Mouse (Mus musculus): ENCODE measurements around the gene Tnni1. TPM values are rescaled to one million over a fixed set of nuclear protein-coding genes. Genes with fewer than 3 reads are reported as not detected.

Tnni1 gene
- total RNA-seq, 1 experiment from 2014 or later: not detected

DNA sequence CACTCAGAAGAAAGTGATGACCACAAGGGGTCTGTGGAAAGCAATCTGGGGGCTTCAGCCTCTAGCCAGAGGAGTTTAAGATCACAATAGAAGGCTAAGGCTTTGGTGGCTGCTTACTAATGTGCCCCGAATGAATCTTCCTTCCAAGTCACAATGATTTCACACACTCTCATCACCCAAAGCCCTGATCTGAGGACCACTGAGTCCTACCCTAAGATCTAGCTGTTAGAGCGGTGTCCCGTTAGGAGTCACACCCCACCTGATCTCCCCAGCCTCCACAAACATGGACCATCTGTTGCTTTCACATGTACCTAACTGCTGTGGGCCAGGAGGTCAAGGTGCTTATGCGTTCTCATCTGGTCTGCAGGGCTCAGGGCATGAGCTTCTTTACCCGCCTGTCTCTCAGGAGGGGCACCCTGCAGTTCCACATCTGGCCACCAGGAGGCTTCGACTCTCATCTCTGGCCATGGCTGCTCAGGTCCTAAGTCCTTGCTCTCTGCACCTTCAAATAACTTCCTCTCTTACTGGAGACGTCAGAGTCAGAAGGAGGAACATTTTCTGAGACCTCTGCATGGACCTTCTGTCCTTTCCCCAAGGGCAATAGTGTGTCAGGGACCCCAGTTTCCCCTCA lies 31.9 kb downstream of the Tnni1 start:
- DNase-seq: peak; percentile 88

DNA sequence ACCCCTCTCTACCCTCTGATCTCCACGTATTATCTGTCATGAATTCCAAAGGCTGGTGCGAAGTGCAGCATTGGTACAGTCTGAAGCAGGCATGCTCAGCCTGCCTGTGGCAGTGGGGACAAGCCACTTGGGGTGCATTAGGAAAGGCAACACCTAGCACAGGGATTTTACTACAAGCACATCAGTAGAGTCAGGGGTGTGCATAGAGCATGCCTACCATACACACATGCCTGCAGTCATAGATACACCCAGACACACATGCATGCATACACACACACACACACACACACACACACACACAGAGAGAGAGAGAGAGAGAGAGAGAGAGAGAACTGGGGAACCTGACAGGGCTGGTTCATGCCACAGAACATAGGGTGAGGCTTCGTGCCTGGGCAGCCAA lies 33.0 kb downstream of the Tnni1 start:
- no peak for DNase-seq

DNA sequence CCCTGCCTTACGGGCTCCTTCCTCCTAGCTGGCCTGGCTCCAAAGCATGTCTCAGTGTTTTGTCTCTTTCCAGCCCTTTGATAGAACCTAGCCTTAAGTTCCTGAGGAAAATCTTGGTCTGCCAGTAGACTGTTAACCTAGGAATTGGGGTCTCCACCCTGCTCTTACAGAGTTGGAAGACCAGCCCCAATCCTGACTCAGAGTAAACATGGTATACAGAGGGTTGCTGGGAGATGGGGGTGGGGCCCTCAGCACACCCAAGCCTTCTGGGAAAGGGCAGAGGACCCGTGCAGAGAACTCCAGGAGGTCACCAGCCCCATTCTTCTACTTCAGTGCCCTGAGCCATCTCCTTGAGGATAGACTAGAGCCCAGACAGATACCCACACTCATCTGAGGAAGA lies 33.4 kb downstream of the Tnni1 start:
- no peak for DNase-seq

DNA sequence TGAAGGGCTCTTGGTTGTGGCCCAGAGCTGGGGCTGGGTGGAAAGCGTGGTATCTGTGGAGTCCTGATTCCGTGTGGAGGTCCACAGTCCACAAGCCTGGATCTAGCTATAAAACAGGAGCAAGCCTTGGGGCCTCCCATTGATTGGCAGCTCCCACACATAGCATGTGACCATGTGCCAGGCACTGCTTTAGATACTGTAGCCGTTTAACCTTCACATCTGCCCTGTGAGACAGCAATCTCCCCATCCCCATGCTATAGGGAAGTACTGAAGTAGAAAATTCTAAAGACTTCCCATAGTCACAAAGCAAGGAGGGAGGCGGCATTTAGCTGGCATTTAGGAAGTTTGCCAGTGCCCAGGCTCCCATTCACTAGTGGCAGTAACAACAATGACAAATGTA lies 33.8 kb downstream of the Tnni1 start:
- no peak for DNase-seq

DNA sequence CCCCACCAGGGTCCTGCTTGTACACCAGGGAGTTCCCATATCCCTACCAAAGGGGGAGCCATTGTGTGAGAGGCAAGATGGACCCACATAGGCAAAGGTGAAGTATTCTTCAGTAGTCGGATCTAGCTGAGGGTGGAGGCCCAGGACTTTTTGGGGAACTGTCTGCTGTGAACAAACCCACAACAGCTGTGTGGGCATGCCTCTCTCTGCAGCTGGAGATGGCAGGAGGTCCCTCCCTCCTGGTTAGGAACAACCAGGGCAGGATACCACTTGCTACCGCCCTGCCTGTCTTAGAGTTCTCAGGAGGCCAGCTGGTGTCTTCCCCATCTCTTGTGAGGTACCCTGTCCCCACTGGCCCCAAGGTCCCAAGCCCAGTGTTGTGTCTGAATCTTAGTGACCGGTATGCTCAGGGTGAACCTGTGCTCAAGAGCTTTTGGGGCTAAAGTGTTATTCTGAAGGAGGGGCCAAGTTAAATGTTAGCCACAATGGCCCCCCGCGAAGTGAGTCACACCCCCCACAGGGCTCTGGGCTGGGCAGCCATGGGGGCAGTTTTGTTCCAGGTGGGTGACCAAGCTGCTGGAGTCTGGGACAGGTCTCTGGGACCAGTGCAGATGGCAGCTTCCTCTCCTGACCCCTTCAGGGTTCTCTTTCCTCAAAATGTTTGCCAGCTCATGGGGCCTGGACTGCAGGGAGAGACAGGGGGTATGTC lies 34.6 kb downstream of the Tnni1 start:
- no peak for DNase-seq

DNA sequence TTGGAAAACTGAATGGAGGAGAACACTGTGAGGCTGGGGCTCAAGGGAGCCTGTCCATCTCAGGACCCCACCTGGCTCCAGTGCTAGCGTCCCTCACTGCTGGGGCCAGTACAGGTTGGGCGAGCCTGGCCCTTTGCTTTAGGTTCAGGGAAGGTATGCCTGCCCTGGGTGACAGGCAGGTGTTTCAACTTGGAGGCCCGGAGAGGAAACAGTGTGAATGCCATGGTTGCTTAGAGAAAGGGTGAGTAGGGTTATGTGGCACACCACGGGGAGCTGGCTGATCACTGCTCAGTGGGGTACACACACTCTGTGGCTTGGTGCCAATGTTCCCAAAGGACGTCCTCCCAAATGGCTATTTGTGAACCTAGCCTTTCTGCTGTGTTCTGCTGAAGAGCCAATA lies 35.3 kb downstream of the Tnni1 start:
- no peak for DNase-seq

DNA sequence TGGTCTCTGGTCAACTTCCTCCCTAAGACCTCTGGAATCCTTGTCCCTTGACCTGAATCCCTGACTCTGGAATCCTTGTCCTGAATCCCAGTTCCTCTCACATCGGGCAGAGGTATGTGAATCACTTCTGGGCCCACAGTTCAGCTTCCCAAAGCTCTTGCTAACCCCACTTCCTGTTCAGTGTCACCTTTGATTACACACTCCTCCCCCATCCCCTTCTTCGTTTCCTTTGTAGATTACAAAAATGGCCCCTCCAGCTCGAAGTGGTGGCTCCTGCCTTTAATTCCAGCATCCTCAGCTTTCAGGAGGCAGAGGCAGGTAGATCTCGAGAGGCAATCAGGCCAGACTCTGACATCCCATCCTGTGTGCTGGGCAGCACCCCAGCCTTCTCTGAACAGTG lies 38.4 kb downstream of the Tnni1 start:
- no peak for DNase-seq

DNA sequence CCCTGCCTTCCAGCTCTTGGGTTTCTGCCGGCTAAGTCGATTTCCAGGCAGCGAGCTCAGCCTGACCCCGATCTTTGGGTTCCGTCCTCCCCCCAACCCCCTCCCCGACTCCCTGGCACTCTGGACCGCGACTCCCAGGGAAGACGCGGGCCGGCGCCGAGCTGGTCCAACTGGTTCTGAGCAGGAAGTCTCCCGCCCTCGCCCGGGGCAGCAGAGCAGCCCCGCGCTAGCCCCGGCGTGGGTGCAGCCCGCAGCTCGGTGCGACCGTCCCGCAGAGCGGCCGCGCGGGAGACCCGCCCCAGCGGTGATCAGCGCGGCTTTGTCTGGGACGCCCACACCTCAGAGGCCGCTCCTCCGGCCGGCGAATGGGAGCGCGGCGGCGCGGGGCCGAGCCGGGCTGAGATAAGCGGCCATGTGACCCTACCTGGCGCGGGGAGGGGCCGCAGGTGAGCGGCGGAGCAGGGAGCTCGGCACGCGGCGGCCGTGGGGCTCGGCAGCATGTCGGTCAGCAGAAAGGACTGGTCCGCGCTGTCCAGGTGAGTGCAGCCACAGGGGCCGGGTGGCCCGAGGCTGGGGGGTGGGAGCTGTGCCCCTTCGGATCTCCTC lies 39.4 kb downstream of the Tnni1 start, which contains the start of gene Lad1:
Gene Lad1, plus strand, starts transcription at position 118 of the 606 bp plus-strand sequence.
- DNase-seq: peak; percentile 35

DNA sequence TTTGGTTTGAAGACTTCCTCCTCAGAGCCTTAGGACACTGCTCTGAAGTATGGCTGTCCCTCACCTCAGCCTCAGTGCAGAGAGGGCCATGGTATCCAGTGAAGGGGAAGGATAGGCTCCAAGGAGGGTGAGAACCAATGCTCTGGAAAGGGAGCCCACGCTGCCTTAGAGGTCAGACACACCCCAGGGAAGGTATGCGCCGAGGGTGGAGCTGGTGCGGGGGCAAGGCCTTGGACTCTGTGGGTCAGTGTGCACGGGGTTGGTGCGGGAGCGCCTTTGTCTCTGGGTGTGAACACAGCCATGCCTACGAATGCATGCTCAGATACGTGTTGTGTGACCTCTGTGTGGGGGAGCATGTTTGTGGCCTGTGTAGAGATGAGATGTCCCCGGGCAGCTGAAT lies 40.8 kb downstream of the Tnni1 start:
- DNase-seq: no peak

DNA sequence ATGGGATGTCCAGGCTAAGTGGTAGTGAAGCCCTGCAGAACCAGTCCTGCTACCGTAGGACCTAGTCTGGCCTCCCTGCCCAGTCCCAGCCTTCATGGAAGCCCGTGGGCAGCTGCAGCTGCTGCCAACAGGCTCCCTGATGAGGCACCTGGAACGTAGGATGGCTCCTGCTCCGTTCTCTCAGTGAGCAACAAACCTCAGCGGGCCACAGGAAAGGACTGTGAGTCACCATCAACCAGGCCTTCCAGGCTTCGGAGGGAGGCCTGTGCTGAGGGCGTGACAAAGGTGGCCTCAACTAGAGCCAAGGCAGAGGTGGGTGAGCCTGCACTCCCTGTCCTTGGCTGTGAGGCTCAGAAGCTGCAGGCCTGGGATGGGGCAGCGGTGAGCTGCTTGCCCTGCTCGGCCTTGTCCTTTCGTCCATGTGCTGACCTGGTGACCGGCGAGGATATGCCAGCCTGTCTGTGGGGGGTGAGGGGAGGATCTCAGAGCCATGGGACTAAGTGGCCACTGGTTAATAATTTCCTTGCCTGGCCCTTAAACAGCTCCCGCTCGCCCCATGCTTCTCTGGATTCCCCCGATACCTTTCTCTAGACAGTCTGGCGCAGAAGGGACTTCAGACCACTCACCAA lies 41.6 kb downstream of the Tnni1 start:
- peak; percentile 53 for DNase-seq

DNA sequence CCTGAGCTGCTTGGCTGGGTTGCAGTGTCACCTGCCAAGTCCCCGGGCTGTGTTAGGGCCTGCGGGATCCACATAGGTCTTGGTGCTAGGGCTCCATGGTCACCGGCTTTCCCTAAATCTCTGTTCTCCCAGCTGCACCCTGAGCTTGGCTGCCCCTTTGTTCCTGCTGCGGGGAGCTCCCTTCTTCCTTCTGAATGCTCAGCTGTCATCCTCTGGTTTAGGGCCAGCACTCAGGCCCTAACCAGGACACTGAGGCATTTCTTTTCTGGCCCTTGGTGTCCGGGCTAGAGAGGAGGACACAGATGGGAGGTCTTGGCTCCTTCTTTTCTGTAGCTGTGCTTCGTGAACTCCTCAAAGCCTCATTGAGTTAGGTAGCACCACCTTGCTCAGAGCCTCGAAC lies 42.5 kb downstream of the Tnni1 start:
- DNase-seq: no peak

DNA sequence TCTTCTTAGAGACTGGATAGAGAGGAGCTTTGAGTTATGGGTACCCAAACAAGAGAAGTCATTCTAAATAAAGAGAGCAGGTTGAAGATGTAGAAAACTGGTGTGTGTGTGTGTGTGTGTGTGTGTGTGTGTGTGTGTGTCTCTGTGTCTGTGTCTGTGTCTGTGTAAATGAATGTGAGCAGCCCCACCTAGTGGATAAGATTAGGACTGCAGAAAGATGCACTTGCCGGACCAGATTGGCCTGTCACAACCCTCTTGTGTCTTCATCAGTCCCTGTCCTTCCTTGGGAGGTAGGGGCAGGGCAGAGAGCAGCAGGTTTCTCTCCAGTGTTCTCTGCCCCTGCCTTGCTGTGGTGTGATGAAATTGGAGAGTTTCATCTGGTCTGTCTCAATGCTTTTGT lies 49.7 kb downstream of the Tnni1 start:
- peak; percentile 51 for DNase-seq

DNA sequence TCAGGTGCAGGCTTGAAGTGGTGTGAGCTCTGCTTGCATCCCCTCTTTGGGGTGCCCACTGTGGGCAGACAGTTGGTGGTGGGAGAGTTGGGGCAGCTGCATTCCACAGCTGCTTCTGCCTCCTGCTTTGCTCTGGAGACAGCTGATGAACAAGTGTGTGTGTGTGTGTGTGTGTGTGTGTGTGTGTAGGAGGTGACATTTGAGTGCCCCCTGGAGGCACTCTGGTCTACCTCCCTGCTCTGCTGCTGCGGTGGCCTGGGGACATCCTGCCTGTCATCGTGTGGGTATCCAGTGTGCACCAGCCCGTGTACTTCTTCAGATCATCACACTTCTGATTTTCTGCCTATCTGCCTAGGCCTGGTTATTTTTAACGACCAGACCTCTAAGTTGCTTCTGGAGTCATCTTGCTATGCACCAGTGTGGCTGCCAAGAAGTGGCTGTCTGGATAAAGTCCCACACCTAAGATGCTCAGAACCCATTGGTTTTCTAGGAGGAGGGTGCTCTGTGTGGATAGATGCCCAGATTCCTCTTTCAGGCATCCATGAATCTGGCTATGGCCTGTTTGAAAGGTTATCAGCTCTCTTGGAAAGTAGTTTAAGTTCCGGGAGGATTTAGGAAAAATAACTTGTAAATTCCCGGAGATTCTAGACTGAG lies 55.1 kb downstream of the Tnni1 start:
- DNase-seq: no peak

DNA sequence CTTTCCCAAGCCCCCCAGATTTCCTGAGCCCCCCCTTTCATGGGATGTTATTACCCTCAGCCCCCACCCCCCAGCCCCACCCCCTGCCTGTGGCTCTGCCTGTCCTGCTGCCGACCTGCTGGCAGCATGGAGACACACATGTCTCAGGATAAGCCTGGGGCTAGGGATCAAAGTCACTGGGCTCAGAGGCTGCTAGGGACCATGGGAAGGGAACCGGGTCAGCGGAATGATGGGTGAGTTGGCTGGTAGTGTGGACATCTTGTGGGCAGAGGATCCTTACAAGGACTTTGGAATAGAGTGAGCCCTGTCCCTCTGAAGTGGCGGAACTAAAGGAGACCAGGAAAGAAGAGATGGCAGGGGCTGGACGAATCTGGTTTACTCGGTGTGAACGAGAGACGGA lies 55.7 kb downstream of the Tnni1 start:
- no peak for DNase-seq

DNA sequence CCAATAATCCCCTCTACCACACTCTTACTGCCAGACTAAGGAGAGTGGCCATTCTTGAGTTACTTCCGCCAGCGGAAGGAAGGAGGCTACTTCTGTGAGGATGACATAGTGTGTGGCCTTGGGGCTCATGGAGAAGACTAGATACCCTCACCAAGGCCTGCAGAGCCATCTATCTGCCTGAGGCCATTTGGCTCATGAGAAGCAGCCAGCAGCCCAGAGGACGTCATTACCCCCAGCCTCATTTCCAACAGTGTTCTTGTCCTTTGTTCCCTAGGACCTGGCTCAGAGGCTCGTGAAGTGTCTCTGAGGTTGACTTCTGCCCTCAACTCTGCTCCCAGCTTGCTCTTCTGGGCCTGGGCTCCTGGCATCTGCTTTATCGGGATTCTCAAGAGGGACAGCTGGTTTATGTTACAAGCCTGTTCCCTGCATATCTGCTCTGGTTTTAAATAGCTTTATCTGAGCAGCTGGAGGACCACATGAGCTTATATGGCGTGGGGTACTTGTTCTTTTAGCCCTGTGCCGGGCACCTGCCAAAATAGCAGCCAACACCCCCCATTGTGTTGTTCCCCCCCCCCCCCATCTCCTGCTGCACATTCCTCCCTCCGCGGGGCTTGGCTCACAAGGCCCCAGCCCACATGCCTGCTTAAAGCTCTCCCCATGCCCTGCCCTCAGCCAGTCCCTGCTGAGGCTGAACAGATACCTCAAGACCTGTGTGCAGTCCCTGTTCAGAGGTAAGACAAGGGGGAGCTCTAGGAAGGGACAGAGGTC lies 56.7 kb downstream of the Tnni1 start, which contains the start of gene Tnnt2:
Gene Tnnt2, plus strand, starts transcription at position 639 of the 768 bp plus-strand sequence.
- no peak for DNase-seq

DNA sequence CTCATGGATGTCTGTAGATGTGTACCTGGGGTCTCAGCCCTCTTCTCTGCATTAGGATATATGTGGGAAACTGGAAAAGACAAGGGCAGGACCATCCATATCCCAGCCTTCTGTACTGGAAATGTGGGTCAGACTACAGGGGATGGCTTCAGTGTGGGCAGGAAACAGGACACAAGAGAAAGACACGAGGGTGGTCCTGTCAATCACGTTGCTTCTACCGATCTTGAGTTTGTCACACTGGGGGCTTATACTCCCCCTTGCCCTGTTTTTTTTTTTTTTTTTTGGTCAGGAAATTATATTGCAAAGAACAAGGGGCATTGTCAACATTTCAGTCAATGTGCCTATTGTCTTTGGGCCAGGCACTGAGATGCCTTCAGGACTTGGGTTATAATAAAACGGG lies 59.4 kb downstream of the Tnni1 start:
- DNase-seq: no peak

DNA sequence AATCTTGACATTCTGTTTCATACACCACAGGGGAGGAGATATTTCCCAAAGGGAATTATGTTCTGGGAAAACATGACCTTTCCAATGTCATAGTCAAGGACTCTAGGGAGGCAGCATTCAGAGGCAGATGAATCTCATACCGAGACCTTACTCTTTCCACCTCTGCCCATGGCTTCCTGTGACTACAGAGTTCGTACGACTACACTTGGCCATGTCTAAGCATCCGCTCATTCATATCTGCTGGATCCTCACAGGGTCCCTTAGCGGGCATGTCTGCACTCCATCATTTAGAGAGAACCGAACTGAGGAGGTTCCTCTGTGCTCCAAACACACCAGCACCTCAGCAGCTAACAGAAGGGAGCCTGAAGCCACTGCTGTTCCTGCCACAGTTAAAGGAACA lies 59.8 kb downstream of the Tnni1 start:
- DNase-seq: no peak

DNA sequence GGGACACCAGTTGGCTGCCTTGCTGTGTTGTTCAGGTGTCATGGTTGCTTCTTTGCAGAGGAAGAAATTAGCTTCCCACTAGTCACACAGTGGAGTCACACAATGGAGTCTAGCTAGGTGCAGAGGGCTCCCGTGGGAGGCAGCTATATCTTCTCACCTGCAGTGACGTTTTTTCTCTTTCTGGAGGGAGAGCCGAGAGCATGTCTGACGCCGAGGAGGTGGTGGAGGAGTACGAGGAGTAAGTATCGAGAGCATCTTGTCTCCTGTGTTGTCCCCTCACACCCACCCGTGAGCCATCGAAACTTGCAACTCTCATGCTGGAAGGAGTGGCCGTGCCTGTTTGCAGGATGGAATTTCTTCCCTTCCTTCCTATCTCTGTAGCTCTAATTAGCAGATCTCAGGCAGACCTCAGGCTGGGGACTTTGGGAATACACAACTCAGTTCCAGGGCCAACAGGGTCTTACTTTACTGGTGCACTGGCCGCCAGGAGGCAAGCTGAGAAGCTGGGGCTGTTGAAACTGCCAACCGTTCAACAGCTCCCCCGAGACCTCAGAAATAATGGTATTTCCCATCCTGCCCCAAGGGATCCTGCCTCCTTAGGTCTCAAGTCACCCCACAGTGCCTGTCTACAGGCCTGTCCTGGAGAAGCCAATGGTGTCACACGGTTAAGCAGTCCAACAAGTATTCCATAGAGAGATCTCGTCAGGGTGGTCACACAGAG lies 61.6 kb downstream of the Tnni1 start:
- no peak for DNase-seq

DNA sequence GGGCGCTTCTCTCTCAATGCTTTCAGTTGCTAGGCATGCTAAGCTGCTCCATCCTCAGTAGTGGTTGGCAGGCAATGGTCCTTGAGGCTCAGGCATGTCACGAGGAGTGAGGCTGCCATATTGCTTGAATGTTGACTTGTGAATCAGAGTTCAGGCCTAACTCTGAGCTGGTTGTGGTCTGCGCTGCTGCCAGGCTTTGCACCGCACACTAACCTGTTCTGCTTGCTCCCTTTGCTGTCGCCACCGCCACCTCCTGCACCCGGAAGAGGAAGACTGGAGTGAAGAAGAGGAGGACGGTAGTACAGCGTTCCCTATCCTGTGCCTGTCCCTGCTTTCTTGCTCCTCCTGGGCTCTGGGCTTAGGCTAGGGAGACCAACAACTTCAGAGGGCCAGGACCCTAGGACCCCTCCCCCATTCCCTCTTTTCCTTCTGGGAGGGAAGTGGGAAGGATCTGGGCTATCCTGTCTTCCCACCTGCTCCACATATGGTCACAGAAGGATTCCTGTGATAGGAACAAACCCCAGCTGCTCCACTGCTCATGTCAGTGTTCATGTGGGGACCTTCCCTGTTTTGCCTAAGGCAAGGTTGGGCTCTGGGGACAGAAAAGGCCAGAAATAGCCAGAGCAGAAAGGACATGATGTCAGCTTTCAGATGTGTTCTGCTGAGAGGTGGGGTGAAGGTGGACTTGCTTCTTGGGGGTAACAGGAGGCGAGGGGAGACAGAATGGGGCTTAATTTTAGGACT lies 64.5 kb downstream of the Tnni1 start:
- no peak for DNase-seq

DNA sequence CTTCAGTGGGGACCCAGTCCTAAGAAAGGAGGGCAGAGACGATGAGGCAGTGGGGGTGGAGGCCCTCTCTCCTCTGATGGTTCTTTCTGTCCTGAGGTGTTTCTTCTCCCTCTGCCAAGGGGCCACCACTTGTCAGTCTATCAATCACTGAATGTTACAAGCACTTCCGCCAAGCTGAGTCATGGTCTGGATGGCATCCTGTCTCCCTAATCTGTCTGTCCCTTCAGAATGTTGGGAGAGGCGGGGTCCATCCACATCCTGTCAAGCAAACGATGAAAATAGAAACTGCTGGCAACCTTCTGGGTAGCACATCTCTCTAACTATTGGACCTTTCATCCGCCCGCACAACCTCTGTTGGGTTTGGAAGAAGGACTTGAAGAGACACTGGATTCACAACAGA lies 65.2 kb downstream of the Tnni1 start:
- DNase-seq: no peak

Measured in adrenal gland, postnatal 14 days (tissue).